Mouse (Mus musculus): ENCODE measurements at regions not wholly inside any gene's neighbourhood (a gene's known extent, or its start where the extent isn't known, plus 50 kb on each side); places are given as distances from the start of the nearest gene placed in this dataset.

DNA sequence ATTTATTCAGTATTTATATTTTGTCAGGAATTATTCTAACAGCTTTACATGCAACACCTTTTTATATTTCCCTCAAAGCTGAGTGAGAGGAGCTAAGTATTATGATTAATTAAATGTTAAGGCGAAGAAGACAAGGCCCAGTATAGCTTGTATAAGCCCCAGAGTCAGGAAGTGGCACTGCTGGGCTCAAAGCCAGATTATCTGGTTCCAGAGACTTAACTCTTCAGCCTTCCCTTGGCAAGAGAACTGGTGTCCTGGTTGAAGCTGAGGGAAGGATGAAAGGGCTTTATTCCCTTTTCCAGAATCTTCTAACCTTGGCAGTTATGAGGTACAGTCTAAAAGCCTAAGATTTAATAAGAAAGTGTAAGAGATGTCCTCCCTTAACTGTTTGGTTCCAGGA lies 106.3 kb upstream of the Dab1 start:
- Histone ChIP-seq H3K27me3 (ENCODE audit: control insufficient read depth, insufficient read depth, low read length) (no peaks in the 10 kb centered on the region), H3K4me1 (replicated peaks; ENCODE audit: control insufficient read depth in 2 of 2, insufficient read depth in 2 of 2, low read length in 1 of 2) (no peaks in the 10 kb centered on the region), H3K4me3 (ENCODE audit: insufficient read depth in 1 of 2, low read depth in 2 of 2, low read length in 2 of 2) (no peak overlapping the region), H3K4me2 (ENCODE audit: low read depth) (no peak overlapping the region), H3K27ac (no peak overlapping the region), H3K36me3 (replicated peaks; ENCODE audit: control insufficient read depth, insufficient read depth, low read depth) (no peaks in the 10 kb centered on the region), H3K9me3 (ENCODE audit: control insufficient read depth, low read length) (no peaks in the 10 kb centered on the region), H3K9ac (replicated peaks) (no peak overlapping the region)
- 29% methylated on average over 1 of the region's 1 CpGs for WGBS (ENCODE audit: insufficient replicate concordance)
- TF ChIP-seq EP300 (IDR thresholded peaks at IDR 0.05; ENCODE audit: low read depth) (no peak), CTCF (IDR thresholded peaks at IDR 0.05; ENCODE audit: low read depth) (no peak)
- DNase-seq (ENCODE audit: low read depth in 3 of 3, low spot score in 3 of 3), result no peak
- ATAC-seq (ENCODE audit: insufficient read depth), result no peak

- H3K4me1 ChIP-seq (replicated peaks; ENCODE audit: control insufficient read depth in 2 of 2, insufficient read depth in 2 of 2, low read length in 1 of 2), result no peaks in the 10 kb centered on the region
- 51% methylated on average over 5 of the region's 5 CpGs for WGBS (ENCODE audit: insufficient replicate concordance)
- H3K27me3 ChIP-seq (ENCODE audit: control insufficient read depth, insufficient read depth, low read length), result no peaks in the 10 kb centered on the region
- no peaks in the 10 kb centered on the region for H3K36me3 ChIP-seq (replicated peaks; ENCODE audit: control insufficient read depth, insufficient read depth, low read depth)
- H3K27ac ChIP-seq, result no peak overlapping the region
- H3K9ac ChIP-seq (replicated peaks), result no peak overlapping the region
- H3K4me3 ChIP-seq (ENCODE audit: insufficient read depth in 1 of 2, low read depth in 2 of 2, low read length in 2 of 2), result no peak overlapping the region
- DNase-seq (ENCODE audit: low read depth in 3 of 3, low spot score in 3 of 3) (no peak), ATAC-seq (ENCODE audit: insufficient read depth) (no peak)
- no peaks in the 10 kb centered on the region for H3K9me3 ChIP-seq (ENCODE audit: control insufficient read depth, low read length)
- TF ChIP-seq CTCF (IDR thresholded peaks at IDR 0.05; ENCODE audit: low read depth) (no peak), EP300 (IDR thresholded peaks at IDR 0.05; ENCODE audit: low read depth) (no peak)
- H3K4me2 ChIP-seq (ENCODE audit: low read depth), result no peak overlapping the region
Observed at GRCm38 (mm10) chr4:103521870-103522609, 97.1 kb upstream of the Dab1 start.

GRCm38 (mm10) chr4:103536534-103537265 lies 82.5 kb upstream of the Dab1 start:
- DNase-seq (ENCODE audit: low read depth in 3 of 3, low spot score in 3 of 3) (no peak), ATAC-seq (ENCODE audit: insufficient read depth) (no peak)
- H3K27me3 ChIP-seq (ENCODE audit: control insufficient read depth, insufficient read depth, low read length), result no peaks in the 10 kb centered on the region
- H3K27ac ChIP-seq, result no peak overlapping the region
- no peak overlapping the region for H3K4me2 ChIP-seq (ENCODE audit: low read depth)
- H3K9ac ChIP-seq (replicated peaks), result no peak overlapping the region
- H3K9me3 ChIP-seq (ENCODE audit: control insufficient read depth, low read length), result no peaks in the 10 kb centered on the region
- H3K36me3 ChIP-seq (replicated peaks; ENCODE audit: control insufficient read depth, insufficient read depth, low read depth), result no peaks in the 10 kb centered on the region
- H3K4me3 ChIP-seq (ENCODE audit: insufficient read depth in 1 of 2, low read depth in 2 of 2, low read length in 2 of 2), result no peak overlapping the region
- TF ChIP-seq CTCF (IDR thresholded peaks at IDR 0.05; ENCODE audit: low read depth) (no peak), EP300 (IDR thresholded peaks at IDR 0.05; ENCODE audit: low read depth) (no peak)
- no peaks in the 10 kb centered on the region for H3K4me1 ChIP-seq (replicated peaks; ENCODE audit: control insufficient read depth in 2 of 2, insufficient read depth in 2 of 2, low read length in 1 of 2)
- whole genome bisulfite sequencing (ENCODE audit: insufficient replicate concordance), result 54% methylated on average over 6 of the region's 6 CpGs

- Histone ChIP-seq H3K4me3 (ENCODE audit: insufficient read depth in 1 of 2, low read depth in 2 of 2, low read length in 2 of 2) (no peak overlapping the region), H3K9ac (replicated peaks) (no peak overlapping the region), H3K4me1 (replicated peaks; ENCODE audit: control insufficient read depth in 2 of 2, insufficient read depth in 2 of 2, low read length in 1 of 2) (no peaks in the 10 kb centered on the region), H3K9me3 (ENCODE audit: control insufficient read depth, low read length) (no peaks in the 10 kb centered on the region; the same call in 1 of the 2 replicates), H3K27me3 (ENCODE audit: control insufficient read depth, insufficient read depth, low read length) (no peaks in the 10 kb centered on the region), H3K27ac (no peak overlapping the region), H3K4me2 (ENCODE audit: low read depth) (no peak overlapping the region), H3K36me3 (replicated peaks; ENCODE audit: control insufficient read depth, insufficient read depth, low read depth) (no peaks in the 10 kb centered on the region)
- no peak for DNase-seq (ENCODE audit: low read depth in 3 of 3, low spot score in 3 of 3)
- no peak for TF ChIP-seq CTCF (IDR thresholded peaks at IDR 0.05; ENCODE audit: low read depth)
- TF ChIP-seq EP300 (IDR thresholded peaks at IDR 0.05; ENCODE audit: low read depth), result no peak
- 42% methylated on average over 3 of the region's 3 CpGs for WGBS (ENCODE audit: insufficient replicate concordance)
- no peak for ATAC-seq (ENCODE audit: insufficient read depth)
Observed at GRCm38 (mm10) chr4:103540960-103541359, 78.2 kb upstream of the Dab1 start.

GRCm38 (mm10) chr4:103547297-103547696 lies 71.9 kb upstream of the Dab1 start:
- Histone ChIP-seq H3K9ac (replicated peaks) (no peak overlapping the region), H3K4me3 (ENCODE audit: insufficient read depth in 1 of 2, low read depth in 2 of 2, low read length in 2 of 2) (no peak overlapping the region), H3K27ac (no peak overlapping the region), H3K4me2 (ENCODE audit: low read depth) (no peak overlapping the region), H3K27me3 (ENCODE audit: control insufficient read depth, insufficient read depth, low read length) (no peaks in the 10 kb centered on the region), H3K9me3 (ENCODE audit: control insufficient read depth, low read length) (no peaks in the 10 kb centered on the region; the same call in 1 of the 2 replicates), H3K36me3 (replicated peaks; ENCODE audit: control insufficient read depth, insufficient read depth, low read depth) (no peaks in the 10 kb centered on the region), H3K4me1 (replicated peaks; ENCODE audit: control insufficient read depth in 2 of 2, insufficient read depth in 2 of 2, low read length in 1 of 2) (no peaks in the 10 kb centered on the region)
- DNase-seq (ENCODE audit: low read depth in 3 of 3, low spot score in 3 of 3) (no peak), ATAC-seq (ENCODE audit: insufficient read depth) (no peak)
- TF ChIP-seq EP300 (IDR thresholded peaks at IDR 0.05; ENCODE audit: low read depth), result no peak
- no peak for TF ChIP-seq CTCF (IDR thresholded peaks at IDR 0.05; ENCODE audit: low read depth)
